Mouse (Mus musculus): ENCODE measurements around the gene Mtnr1b. TPM values are rescaled to one million over a fixed set of nuclear protein-coding genes. Genes with fewer than 3 reads are reported as not detected.
"Not testable (repeated sequence)": the region's sequence is repeated elsewhere in the genome, so short reads cannot be mapped to it uniquely, and the experiment has no call there.

The Mtnr1b gene
- polyA plus RNA-seq, 1 experiment = not detected

DNA sequence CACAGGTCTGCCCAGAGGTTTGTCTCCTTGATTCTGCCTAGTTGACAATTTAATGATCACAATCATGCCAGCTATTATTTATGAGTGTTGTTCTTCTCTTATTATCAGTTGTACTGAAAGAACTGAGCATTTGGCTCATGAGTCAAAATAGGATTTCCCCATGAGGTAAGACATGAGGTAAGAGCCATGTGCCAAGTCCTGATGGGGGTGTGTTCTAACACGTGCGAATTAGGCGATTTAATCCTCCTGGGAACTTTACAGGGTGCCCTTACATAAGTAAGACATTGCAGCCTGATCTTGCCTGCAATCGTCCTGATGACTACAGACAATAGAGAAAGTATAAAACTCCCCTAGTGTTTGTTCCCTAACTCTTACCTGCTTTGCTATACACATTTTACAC, 4.9 kb downstream of the Mtnr1b start:
- H3K27ac ChIP-seq (ENCODE audit: control insufficient read depth, insufficient read depth, low read length) = no peak overlapping the region
- no peak overlapping the region for H3K4me3 ChIP-seq (ENCODE audit: control insufficient read depth, insufficient read depth, low read length)
- no peak for DNase-seq
- no peaks in the 10 kb centered on the region for H3K36me3 ChIP-seq (ENCODE audit: control insufficient read depth, insufficient read depth, low read length)
- WGBS = 76% methylated on average over 4 of the region's 4 CpGs
- H3K4me1 ChIP-seq (replicated peaks; ENCODE audit: control insufficient read depth, insufficient read depth, low read length) = no peaks in the 10 kb centered on the region
- no peaks in the 10 kb centered on the region for H3K27me3 ChIP-seq (ENCODE audit: control insufficient read depth, insufficient read depth, low read length)
- TF ChIP-seq CTCF (IDR thresholded peaks at IDR 0.05; ENCODE audit: borderline replicate concordance, control insufficient read depth, extremely low read depth, insufficient read depth, low read length, poor library complexity) (no peak), POLR2A (IDR thresholded peaks at IDR 0.05; ENCODE audit: control insufficient read depth, extremely low read depth, insufficient read depth, low read length, poor library complexity) (no peak)

DNA sequence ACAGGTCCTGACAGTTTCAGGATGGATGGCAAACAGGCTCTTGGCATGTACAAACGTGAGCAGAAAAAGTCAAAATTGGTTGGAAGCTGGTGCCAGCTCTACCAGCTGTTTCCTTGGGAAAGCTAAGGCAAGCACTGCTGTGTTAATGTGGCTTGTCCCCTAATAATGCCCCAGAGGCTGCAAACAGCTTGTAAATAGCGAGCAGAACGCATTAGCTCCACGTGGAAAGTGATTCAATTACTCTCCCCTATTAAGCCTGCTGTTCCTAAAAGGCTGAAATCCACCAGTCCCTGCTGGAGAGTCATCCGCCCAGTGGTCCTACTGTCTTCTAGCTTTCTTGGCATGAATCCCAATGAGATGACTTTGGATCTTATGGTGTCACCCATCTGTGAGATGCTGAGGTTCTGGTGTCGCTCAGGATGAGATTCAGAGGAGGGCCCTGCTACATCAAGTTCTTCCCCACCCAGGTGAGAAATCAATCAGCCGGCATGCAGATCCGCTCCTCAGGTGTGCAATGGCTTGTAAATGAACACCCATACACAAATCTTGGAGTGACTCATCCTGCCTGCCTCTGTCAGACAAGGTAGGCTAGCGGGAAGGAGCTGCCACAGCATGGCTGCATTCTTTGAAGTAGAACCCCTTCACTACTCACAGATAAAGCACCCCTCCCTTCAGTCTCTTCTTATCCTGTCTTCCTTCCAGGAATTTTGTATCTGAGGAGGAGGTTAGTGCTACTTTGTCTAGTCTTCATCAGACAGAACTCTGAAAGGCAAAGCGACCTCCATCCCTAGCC, 7.9 kb downstream of the Mtnr1b start:
- 83% methylated on average over 10 of the region's 10 CpGs for WGBS
- Histone ChIP-seq H3K27ac (ENCODE audit: control insufficient read depth, insufficient read depth, low read length) (no peak overlapping the region), H3K36me3 (ENCODE audit: control insufficient read depth, insufficient read depth, low read length) (no peaks in the 10 kb centered on the region), H3K4me1 (replicated peaks; ENCODE audit: control insufficient read depth, insufficient read depth, low read length) (no peaks in the 10 kb centered on the region), H3K4me3 (ENCODE audit: control insufficient read depth, insufficient read depth, low read length) (no peak overlapping the region), H3K27me3 (ENCODE audit: control insufficient read depth, insufficient read depth, low read length) (no peaks in the 10 kb centered on the region)
- no peak for DNase-seq
- TF ChIP-seq POLR2A (IDR thresholded peaks at IDR 0.05; ENCODE audit: control insufficient read depth, extremely low read depth, insufficient read depth, low read length, poor library complexity) = no peak
- TF ChIP-seq CTCF (IDR thresholded peaks at IDR 0.05; ENCODE audit: borderline replicate concordance, control insufficient read depth, extremely low read depth, insufficient read depth, low read length, poor library complexity) = no peak

DNA sequence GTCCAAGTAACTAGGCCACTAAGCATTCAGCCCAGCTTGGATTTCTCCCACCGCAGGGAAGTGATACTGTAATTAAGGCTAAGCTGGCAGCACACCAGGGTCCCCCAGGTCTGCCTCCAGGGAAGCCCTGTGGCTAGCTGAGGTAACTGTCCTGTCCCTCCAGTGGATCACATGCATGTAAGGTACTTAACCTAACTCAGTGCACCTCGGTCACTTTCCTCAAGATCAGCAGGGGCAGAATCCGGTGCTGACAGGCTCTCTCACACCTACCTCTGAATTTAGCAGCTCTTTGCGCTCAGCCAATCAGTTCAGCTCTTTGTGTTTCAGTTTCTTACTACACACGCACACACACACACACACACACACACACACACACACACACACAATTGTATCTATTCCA, 13.0 kb downstream of the Mtnr1b start:
- no peaks in the 10 kb centered on the region for H3K4me1 ChIP-seq (replicated peaks; ENCODE audit: control insufficient read depth, insufficient read depth, low read length)
- 87% methylated on average over 5 of the region's 5 CpGs for WGBS
- DNase-seq = no peak
- H3K27ac ChIP-seq (ENCODE audit: control insufficient read depth, insufficient read depth, low read length) = no peak overlapping the region
- no peaks in the 10 kb centered on the region for H3K27me3 ChIP-seq (ENCODE audit: control insufficient read depth, insufficient read depth, low read length)
- TF ChIP-seq POLR2A (IDR thresholded peaks at IDR 0.05; ENCODE audit: control insufficient read depth, extremely low read depth, insufficient read depth, low read length, poor library complexity) (no peak), CTCF (IDR thresholded peaks at IDR 0.05; ENCODE audit: borderline replicate concordance, control insufficient read depth, extremely low read depth, insufficient read depth, low read length, poor library complexity) (no peak)
- H3K36me3 ChIP-seq (ENCODE audit: control insufficient read depth, insufficient read depth, low read length) = no peaks in the 10 kb centered on the region
- H3K4me3 ChIP-seq (ENCODE audit: control insufficient read depth, insufficient read depth, low read length) = no peak overlapping the region

DNA sequence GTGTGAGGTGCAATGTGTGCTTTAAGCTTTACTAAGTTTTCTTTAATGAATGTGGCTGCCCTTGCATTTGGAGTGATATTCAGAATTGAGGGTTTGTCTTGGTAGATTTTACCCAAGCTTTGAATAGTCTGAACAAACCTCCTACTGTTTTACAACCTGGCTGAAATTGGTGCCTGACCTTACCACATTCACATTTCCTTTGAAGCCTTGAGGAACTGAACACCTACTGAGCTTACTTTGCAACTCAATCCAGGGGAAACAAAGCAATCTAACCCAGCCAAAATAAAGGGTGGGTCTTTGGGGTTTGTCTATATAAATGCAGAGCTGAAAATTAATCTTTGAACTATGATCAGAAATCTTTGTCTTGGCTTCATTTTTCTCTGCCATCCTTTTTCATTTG, 23.6 kb downstream of the Mtnr1b start:
- Histone ChIP-seq H3K27ac (ENCODE audit: control insufficient read depth, insufficient read depth, low read length) (no peak overlapping the region), H3K27me3 (ENCODE audit: control insufficient read depth, insufficient read depth, low read length) (no peaks in the 10 kb centered on the region), H3K36me3 (ENCODE audit: control insufficient read depth, insufficient read depth, low read length) (no peaks in the 10 kb centered on the region), H3K4me1 (replicated peaks; ENCODE audit: control insufficient read depth, insufficient read depth, low read length) (no peaks in the 10 kb centered on the region), H3K4me3 (ENCODE audit: control insufficient read depth, insufficient read depth, low read length) (no peak overlapping the region)
- no peak for DNase-seq
- TF ChIP-seq POLR2A (IDR thresholded peaks at IDR 0.05; ENCODE audit: control insufficient read depth, extremely low read depth, insufficient read depth, low read length, poor library complexity) (no peak), CTCF (IDR thresholded peaks at IDR 0.05; ENCODE audit: borderline replicate concordance, control insufficient read depth, extremely low read depth, insufficient read depth, low read length, poor library complexity) (no peak)

DNA sequence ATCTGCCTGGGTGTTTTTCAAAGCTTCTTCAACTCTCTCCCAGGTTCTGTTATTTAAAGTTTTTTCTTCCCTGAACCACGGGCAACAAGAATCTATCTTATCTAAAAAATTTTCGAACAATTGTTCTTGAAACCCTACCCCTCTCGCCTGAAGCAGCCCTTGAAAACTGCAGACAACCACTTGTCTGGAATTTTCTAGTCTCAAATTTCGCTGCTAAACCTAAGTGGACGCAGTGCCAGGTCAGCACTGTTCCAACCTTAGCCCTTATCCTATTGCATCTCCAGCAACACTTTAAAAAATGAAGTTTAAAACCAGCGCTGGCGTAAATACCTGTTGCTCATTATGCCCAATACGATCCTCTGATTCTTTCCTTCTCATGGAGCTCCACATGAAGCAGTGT, 29.0 kb downstream of the Mtnr1b start:
- H3K27ac ChIP-seq (ENCODE audit: control insufficient read depth, insufficient read depth, low read length) = no peak overlapping the region
- no peaks in the 10 kb centered on the region for H3K27me3 ChIP-seq (ENCODE audit: control insufficient read depth, insufficient read depth, low read length)
- no peak for TF ChIP-seq POLR2A (IDR thresholded peaks at IDR 0.05; ENCODE audit: control insufficient read depth, extremely low read depth, insufficient read depth, low read length, poor library complexity)
- H3K4me1 ChIP-seq (replicated peaks; ENCODE audit: control insufficient read depth, insufficient read depth, low read length) = no peaks in the 10 kb centered on the region
- H3K36me3 ChIP-seq (ENCODE audit: control insufficient read depth, insufficient read depth, low read length) = no peaks in the 10 kb centered on the region
- DNase-seq = no peak
- H3K4me3 ChIP-seq (ENCODE audit: control insufficient read depth, insufficient read depth, low read length) = no peak overlapping the region
- 85% methylated on average over 8 of the region's 8 CpGs for WGBS

DNA sequence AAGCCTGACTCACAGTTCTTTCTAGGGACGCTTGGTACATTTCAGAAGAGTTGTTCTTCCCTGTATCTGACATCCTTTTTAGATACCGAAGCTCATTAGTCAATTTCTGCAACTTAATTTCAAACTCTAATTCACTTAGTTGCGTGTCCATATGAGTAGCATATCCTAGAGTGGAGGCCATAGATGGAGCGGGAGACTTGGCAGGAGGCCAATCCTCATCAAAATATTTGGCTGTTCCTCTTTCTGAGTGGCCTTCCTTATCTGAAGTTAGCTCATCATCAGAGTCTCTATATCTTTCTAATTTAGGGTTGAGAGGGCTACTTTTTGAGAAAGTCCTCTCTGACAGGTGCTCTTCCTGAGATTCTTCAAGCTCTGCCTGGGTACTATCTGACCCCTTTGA, 29.4 kb downstream of the Mtnr1b start:
- H3K36me3 ChIP-seq (ENCODE audit: control insufficient read depth, insufficient read depth, low read length); H3K27ac ChIP-seq (ENCODE audit: control insufficient read depth, insufficient read depth, low read length); H3K4me3 ChIP-seq (ENCODE audit: control insufficient read depth, insufficient read depth, low read length); H3K27me3 ChIP-seq (ENCODE audit: control insufficient read depth, insufficient read depth, low read length); H3K4me1 ChIP-seq (replicated peaks; ENCODE audit: control insufficient read depth, insufficient read depth, low read length); DNase-seq: not testable (repeated sequence)
- WGBS = 85% methylated on average over 4 of the region's 4 CpGs
